Mouse (Mus musculus) erythroblast, embryonic 14.5 days (primary cell): ENCODE results near the gene Clip3. TPM values are rescaled to one million over a fixed set of nuclear protein-coding genes. Genes with fewer than 3 reads are reported as not detected.

Experiments
- H3K27me3 ChIP-seq: 2 replicates; pipeline ENCODE4 v1.6.1; 2012; ENCODE audit warnings: inconsistent platforms; ENCODE audit not compliant: control insufficient read depth
- H3K36me3 ChIP-seq: 2 replicates; pipeline ENCODE4 v1.6.1; 2012; ENCODE audit warnings: mild to moderate bottlenecking, inconsistent platforms; ENCODE audit not compliant: control insufficient read depth
- H3K4me1 ChIP-seq: 2 replicates; pipeline ENCODE4 v1.6.1; 2012; ENCODE audit warnings: inconsistent platforms; ENCODE audit not compliant: control insufficient read depth
- H3K4me3 ChIP-seq: replicated peaks from 2 replicates; pipeline ENCODE3; 2012; ENCODE audit warnings: moderate library complexity, mild to moderate bottlenecking, inconsistent platforms
- H3K9me3 ChIP-seq: 2 replicates; pipeline ENCODE4 v1.6.1; 2012; ENCODE audit warnings: low read length, inconsistent platforms, mixed read lengths; ENCODE audit not compliant: control insufficient read depth
- GATA1 ChIP-seq: IDR thresholded peaks from 2 replicates; pipeline ENCODE4 v1.6.1; 2012; ENCODE audit warnings: low read length, inconsistent platforms, mixed read lengths
- TAL1 ChIP-seq: IDR thresholded peaks from 3 replicates; pipeline ENCODE4 v1.6.1; 2012; ENCODE audit warnings: low read length, inconsistent platforms, mixed read lengths
- polyA plus RNA-seq: library from polyadenylated mRNA; stranded (reverse); fragments of >175 nt; gene quantifications from 2 replicates; pipeline ENCODE4 v1.2.3, GENCODE M21; 2012

The Clip3 gene
- polyA plus RNA-seq, 1 experiment: not detected

GRCm38 (mm10) chr7:30289714-30290399 is 1.7 kb upstream of the Clip3 start:
- Histone ChIP-seq H3K36me3 (no peaks in the 10 kb centered on the region), H3K4me1 (no peaks in the 10 kb centered on the region; the same call in 1 of the 2 replicates), H3K9me3 (no peaks in the 10 kb centered on the region), H3K4me3 (no peak overlapping the region), H3K27me3 (peaks cover 21% of the 10 kb centered on the region)
- TF ChIP-seq GATA1 (no peak), TAL1 (no peak)

GRCm38 (mm10) chr7:30293795-30294194 is 2.3 kb downstream of the Clip3 start:
- H3K4me1 ChIP-seq: peaks cover 12% of the 10 kb centered on the region
- H3K4me3 ChIP-seq: no peak overlapping the region
- H3K9me3 ChIP-seq: no peaks in the 10 kb centered on the region
- no peak for TF ChIP-seq TAL1
- no peak for TF ChIP-seq GATA1
- no peaks in the 10 kb centered on the region for H3K36me3 ChIP-seq
- peaks cover 16% of the 10 kb centered on the region for H3K27me3 ChIP-seq

- Histone ChIP-seq H3K27me3 (peaks cover 13% of the 10 kb centered on the region), H3K9me3 (no peaks in the 10 kb centered on the region), H3K4me3 (no peak overlapping the region), H3K36me3 (no peaks in the 10 kb centered on the region), H3K4me1 (peaks cover 12% of the 10 kb centered on the region)
- TF ChIP-seq TAL1 (no peak), GATA1 (no peak)
Observed at GRCm38 (mm10) chr7:30294296-30294695, 2.8 kb downstream of the Clip3 start.

GRCm38 (mm10) chr7:30295103-30295502 is 3.6 kb downstream of the Clip3 start:
- TF ChIP-seq TAL1 (no peak), GATA1 (no peak)
- H3K36me3 ChIP-seq: no peaks in the 10 kb centered on the region
- no peak overlapping the region for H3K4me3 ChIP-seq
- H3K4me1 ChIP-seq: peaks cover 12% of the 10 kb centered on the region
- H3K9me3 ChIP-seq: no peaks in the 10 kb centered on the region
- peaks cover 13% of the 10 kb centered on the region for H3K27me3 ChIP-seq

GRCm38 (mm10) chr7:30296816-30297215 is 5.3 kb downstream of the Clip3 start:
- H3K4me1 ChIP-seq: peaks cover 12% of the 10 kb centered on the region
- no peak overlapping the region for H3K4me3 ChIP-seq
- no peak for TF ChIP-seq TAL1
- no peak for TF ChIP-seq GATA1
- peaks cover 5% of the 10 kb centered on the region for H3K27me3 ChIP-seq
- H3K9me3 ChIP-seq: no peaks in the 10 kb centered on the region
- no peaks in the 10 kb centered on the region for H3K36me3 ChIP-seq

DNA sequence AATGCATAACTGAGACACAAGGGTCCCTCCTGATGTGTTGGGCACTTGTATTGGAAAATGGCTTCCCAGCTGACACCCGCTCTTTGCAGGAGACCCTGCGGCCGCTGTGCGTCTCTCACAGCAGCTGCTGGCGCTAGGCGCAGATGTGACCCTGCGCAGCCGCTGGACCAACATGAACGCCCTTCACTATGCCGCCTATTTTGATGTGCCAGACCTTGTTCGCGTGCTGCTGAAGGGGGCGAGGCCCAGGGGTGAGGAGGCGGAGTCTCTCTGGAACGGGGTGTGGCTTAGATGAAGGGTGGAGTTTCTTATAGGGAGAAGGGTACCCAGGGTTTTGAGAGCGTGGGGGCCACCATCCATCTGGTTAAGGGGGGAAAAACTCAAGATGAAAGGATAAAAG is 5.7 kb downstream of the Clip3 start:
- Histone ChIP-seq H3K27me3 (peaks cover under 1% of the 10 kb centered on the region), H3K36me3 (no peaks in the 10 kb centered on the region), H3K4me3 (no peak overlapping the region), H3K9me3 (no peaks in the 10 kb centered on the region), H3K4me1 (peaks cover 12% of the 10 kb centered on the region)
- TF ChIP-seq TAL1: no peak
- no peak for TF ChIP-seq GATA1

DNA sequence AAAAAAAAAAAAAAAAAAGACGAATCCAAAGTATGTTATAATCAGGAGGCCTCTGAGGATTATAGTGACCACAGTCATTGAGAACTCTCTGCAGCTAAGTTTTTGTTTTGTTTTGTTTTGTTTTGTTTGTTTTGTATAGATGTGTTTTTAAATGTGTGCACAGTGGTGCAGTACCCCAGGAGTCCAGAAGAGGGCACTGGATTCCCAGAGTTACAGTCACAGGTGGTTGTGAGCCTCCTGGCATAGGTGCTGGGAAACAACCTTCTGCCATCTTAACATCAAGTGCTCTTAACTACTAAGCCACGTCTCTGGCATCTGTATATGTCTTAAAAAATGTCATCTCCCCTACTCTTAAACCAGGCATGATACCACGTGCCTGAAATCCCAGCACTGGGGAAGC is 9.4 kb downstream of the Clip3 start:
- Histone ChIP-seq H3K27me3 (no peaks in the 10 kb centered on the region), H3K4me1 (peaks cover 12% of the 10 kb centered on the region), H3K9me3 (no peaks in the 10 kb centered on the region), H3K4me3 (no peak overlapping the region), H3K36me3 (no peaks in the 10 kb centered on the region)
- TF ChIP-seq TAL1: no peak
- no peak for TF ChIP-seq GATA1

DNA sequence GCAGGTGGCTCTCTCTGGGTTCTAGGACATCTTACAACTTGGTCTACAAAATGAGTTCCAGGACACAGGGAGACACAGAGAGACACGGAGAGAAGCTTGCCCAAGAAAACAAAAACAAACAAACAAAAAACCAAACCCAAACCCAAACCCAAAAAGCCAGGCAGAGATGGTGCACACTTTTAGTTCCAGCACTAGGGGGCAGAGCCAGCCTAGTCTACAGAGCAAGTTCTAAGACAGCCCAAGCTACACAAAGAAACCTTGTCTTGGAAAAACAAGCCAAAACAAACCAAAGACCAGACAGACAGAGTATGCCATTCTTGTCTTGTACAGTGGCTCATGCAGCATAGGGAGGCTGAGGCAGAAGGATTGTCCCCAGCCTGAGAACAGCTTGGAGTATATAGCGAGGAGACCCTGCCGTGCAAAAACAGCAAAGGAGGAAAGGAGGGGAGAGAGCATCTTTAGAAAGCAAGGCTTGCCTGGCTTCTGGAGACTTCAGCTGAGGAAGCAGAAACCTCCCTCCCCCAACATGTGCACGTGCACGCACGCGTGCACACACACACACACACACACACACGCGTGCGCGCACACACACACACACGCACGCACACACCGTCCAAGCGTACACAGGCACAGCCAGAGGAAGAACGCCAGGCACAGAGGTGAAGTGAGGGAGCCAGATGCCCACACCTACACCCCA is 14.7 kb downstream of the Clip3 start:
- Histone ChIP-seq H3K4me1 (peaks cover 23% of the 10 kb centered on the region), H3K36me3 (peaks cover 2% of the 10 kb centered on the region; the same call in 1 of the 2 replicates), H3K27me3 (no peaks in the 10 kb centered on the region), H3K4me3 (no peak overlapping the region), H3K9me3 (no peaks in the 10 kb centered on the region)
- TF ChIP-seq TAL1 (no peak), GATA1 (no peak)

- Histone ChIP-seq H3K4me1 (peaks cover 23% of the 10 kb centered on the region), H3K27me3 (no peaks in the 10 kb centered on the region), H3K4me3 (peak within 1 kb of the TSS; percentile 67), H3K36me3 (peaks cover 9% of the 10 kb centered on the region; the same call in 1 of the 2 replicates), H3K9me3 (no peaks in the 10 kb centered on the region)
- TF ChIP-seq GATA1: no peak
- no peak for TF ChIP-seq TAL1
Observed at GRCm38 (mm10) chr7:30308076-30309005, 16.8 kb downstream of the Clip3 start, which contains the start of gene Alkbh6. Gene Alkbh6, plus strand, starts transcription at chr7:30308717.
